Mouse (Mus musculus): ENCODE measurements at regions not wholly inside any gene's neighbourhood (a gene's known extent, or its start where the extent isn't known, plus 50 kb on each side); places are given as distances from the start of the nearest gene placed in this dataset.
A peak's percentile ranks its signal among the peaks of the same experiment; 100 is the strongest.

DNA sequence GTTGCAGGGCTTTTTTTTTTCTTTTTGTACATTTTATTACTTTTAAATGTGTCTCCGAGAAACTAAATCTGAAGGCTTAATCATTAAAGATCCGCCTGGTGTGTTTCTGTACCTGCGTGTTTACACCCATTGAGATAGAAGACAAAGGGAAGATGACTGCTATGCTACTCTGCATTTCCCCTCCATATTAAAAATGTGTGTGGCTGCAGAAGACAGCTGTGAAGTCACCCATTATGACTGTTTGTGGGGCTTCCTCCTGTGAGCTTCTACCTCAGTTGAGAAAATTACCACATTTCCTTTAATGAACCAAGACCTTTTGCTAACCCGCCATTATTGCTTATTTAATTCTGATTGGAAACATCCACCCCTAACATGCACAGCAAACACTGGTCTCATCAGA is 602.9 kb upstream of the Tle4 start:
- no peak for DNase-seq

DNA sequence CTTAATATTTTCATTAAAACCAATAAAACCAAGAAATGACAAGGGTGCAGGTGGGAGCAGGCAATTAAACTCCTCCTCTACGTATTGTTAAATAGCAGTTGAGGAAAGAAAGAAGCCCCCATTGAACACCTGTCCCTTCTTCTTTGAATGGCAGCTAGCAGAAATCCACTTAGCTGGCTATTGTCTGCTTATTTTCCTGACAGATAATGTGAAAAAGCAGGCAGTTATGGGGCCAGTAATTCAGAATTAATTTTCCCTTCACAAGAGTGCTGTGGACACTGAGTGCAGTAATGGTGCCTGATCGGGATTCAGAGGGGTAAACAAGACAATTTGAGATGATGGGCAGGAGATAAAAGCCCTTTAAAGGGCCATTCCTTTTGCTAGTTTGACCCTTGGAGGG is 602.5 kb upstream of the Tle4 start:
- no peak for DNase-seq

DNA sequence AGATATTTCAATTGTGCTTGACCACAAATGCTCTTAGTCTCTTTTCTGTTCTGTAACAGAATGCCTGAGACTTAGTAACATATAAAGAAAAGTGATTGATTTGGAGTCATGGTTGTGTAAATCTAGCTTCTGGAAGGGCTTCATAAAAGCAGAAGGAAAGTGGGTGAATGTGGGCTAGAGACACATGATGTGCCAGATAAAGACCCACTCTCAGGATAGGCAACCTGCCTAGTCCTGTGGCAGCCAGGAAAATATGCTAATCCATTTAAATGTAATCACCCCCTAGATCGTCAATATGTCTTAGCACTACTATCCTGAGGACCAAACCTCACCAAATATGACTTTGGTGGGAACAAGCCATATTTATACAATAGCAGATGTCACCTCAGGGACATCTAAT is 601.8 kb upstream of the Tle4 start:
- no peak for DNase-seq

DNA sequence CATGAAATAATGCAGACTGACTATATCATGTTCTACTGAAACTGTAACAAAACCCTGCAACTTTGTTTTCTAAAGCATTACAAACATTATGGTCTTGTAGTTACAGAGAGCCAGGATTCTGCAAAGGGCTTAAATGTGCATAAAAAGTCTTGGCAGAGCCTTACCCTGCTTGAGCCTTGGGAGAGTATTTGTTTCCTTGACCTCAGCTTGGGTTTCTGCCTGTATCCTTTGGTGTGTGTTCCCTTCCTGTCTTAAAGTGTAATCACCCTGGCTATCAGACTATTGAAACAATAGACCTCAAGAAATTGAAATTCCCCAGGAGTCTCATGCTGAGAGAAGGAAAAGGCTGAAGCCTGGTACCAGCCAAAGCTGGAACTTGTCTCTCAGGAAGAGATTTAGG is 577.4 kb upstream of the Tle4 start:
- no peak for DNase-seq

GRCm38 (mm10) chr19:15173301-15173700 is 575.5 kb upstream of the Tle4 start:
- DNase-seq, result no peak

DNA sequence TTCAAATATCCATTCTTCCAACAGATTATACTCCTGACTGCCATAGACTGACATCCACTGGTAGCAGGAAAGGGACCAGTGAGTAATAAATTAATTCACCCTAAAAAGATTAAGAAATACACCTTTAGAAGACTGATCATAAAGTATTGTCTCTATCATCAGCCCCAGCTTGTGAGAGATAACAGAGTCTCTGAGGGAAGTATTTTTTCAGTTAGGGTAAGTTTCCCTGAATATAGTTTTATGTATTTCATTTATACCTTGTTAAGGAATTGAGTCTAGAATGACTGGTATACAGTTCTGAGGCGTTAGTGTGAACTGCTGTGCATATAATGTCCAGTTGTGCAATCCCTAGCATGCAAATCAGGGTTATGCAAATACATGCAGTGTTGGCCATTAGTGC is 569.3 kb upstream of the Tle4 start:
- no peak for DNase-seq

- no peak for DNase-seq
Observed at GRCm38 (mm10) chr19:15160641-15161040, 562.8 kb upstream of the Tle4 start.

GRCm38 (mm10) chr19:15158653-15159052 is 560.8 kb upstream of the Tle4 start:
- no peak for DNase-seq

- no peak for DNase-seq
Observed at GRCm38 (mm10) chr19:15158177-15158576, 560.3 kb upstream of the Tle4 start.

GRCm38 (mm10) chr19:15154693-15155092 is 556.8 kb upstream of the Tle4 start:
- DNase-seq, result no peak

DNA sequence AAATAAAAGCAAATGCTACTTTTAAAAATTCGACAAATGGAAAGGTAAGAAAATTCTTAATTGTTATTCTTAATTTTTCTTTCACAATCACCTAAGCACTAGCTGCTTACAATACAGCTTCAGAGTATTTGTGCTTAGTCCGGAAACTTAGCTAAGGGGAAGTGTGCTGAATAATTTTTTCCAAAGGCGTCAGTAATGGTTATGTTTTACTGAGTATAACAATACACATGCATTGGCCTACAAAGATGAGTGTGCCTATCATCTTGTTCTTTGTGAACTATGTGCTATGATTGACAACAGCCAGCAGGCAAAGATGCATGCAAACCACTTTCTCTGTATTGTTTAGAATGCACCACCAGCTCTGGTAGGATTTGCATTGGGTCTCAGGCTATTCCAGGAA is 548.5 kb upstream of the Tle4 start:
- DNase-seq, result no peak

- no peak for DNase-seq
Observed at GRCm38 (mm10) chr19:15127122-15127521, 529.3 kb upstream of the Tle4 start.

DNA sequence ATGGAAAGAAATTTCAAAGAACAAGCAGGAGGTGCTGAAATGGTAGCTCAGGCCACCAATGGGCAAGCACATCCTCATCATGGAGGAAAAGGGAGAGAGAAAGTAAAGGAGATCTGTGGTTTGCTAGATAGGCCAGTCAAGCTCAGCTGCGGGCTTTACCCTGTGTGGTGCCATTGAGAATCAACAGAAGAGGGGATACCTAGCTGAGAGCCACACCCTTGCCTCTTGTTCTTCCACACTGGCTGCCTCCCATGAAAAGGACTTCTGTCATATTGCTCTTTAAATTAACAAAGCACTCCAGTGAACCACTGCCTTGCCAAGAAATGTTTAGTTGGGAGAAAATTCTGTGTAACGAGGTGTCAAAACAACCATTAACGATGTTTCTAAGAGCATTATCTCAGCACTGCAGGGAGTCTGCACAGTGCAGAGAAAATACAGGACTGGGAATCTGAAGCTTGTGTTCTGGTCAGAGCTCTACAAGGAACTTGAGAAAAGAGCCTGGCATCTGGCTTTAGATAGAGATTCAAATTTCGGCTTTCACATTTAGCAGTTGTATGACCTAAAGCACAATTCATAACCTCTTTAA is 510.7 kb upstream of the Tle4 start:
- DNase-seq, result no peak

DNA sequence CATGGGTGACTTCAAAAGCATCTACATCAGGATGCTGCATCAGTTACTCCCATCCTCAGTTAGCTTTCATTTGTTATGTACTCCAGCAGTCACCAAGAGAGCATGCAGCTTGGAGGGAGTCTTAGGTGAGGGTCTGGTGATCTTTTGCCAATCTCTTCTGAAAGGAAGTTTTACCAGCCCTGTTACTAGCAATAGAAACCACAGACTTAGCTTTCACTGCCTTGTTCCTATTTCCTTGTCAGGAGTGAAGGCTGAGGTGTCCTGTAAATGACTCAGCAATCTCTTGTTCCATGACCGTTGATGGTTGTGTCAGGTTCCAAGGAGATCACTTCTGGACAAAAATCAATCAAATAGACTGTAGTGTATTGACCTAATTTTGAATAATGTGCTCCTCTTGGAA is 497.2 kb upstream of the Tle4 start:
- DNase-seq, result no peak

GRCm38 (mm10) chr19:15093534-15093933 is 495.7 kb upstream of the Tle4 start:
- DNase-seq, result no peak

- no peak for DNase-seq
Observed at GRCm38 (mm10) chr19:15080638-15081037, 482.8 kb upstream of the Tle4 start.

- DNase-seq, result no peak
Observed at GRCm38 (mm10) chr19:15057801-15058200, 459.9 kb upstream of the Tle4 start.

DNA sequence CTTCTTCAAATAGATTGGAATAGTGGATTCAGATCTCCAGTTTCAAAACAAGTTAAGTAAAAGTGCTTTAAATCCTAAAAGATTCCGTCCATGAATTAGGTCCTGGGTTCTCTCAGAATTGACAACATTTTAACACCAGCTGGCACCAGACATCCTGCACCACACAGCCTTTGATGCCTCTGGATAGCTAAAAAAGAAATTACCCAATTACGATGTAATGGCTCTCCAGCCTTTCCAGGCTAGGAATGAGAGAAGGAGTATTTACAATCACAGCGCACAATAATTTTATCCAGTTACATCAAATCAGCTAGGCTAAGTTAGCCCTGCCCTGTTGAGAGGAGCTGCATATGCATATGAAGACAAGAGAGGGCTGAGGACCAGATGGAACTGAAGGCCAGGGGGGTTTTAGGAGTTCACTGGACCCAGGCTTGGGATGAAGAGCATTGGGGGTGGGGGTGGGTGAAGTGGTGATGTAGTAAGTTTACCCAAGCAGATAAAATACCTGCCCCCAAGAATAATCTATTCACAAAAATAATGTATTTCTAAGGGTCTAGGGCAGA is 455.8 kb upstream of the Tle4 start:
- no peak for DNase-seq

DNA sequence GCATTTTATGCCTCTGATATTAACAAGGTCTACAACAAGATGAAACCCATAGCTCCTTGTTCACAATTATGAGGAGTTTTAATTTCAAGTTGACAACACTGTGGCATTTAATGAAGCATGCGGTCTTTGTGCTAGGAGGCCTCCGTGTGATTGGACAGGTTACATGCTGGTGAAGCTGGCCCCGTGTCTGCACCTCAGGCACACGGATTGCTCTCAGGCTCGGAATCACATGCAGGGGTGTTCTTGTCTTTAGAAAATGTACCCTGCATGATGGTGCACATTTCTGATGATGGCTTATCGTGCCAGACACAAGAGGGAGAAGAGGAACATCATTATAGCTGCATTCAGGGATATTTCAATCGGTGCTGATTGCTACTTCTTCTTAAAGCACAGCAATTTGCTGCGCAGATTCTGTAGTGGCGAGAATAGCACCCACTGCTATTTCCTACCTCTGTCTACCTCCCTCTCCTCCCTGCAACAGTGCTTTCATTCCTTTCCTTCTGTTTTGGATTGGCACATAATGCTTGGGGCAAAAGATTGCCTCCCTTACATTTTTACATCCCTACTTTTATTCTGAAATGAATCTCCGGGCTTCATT is 454.9 kb upstream of the Tle4 start:
- DNase-seq, result no peak

- no peak for DNase-seq
Observed at GRCm38 (mm10) chr19:15047896-15048295, 450.0 kb upstream of the Tle4 start.

DNA sequence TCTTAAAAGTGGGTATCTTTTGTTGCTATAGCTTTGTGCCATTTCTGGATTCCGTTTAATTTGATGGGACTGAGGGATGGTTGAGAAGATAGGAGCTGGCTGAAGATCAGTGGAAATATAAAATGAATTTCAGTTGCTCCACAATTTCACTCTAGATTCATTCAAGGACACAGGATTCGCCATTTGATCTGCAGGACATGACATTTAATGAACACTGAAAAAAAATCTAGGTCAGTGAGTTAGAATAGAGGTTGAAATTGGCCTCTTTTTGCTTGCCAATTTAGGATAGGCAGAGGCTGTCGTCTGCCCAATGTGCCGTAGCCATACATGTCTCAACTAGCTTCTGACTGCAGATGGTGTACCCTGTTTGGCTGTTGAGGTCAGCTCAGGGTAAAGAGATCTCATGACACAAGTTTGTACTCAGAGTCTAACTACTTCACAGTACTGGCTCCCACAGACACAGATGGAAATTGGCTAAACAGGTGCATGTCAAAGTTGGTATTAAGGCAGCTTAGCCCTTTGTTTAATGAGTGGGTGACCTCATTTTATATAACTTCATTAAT is 449.5 kb upstream of the Tle4 start:
- no peak for DNase-seq

- peak in 1 of 2 experiments; percentile 1 for DNase-seq
Observed at GRCm38 (mm10) chr19:15035554-15035953, 437.7 kb upstream of the Tle4 start.

GRCm38 (mm10) chr19:15033921-15034320 is 436.1 kb upstream of the Tle4 start:
- DNase-seq, result no peak

GRCm38 (mm10) chr19:15033396-15033795 is 435.5 kb upstream of the Tle4 start:
- DNase-seq, result no peak

All from thymus, adult 18-20 months (tissue).